Mouse (Mus musculus) spleen, adult 12 weeks (tissue): Measurements from ENCODE around the gene Arpc1a.
A peak's percentile ranks its signal among the peaks of the same experiment; 100 is the strongest.
"Not testable (repeated sequence)": the region's sequence is repeated elsewhere in the genome, so short reads cannot be mapped to it uniquely, and the experiment has no call there.

Experiments used
- DNase-seq: peaks from one replicate; pipeline ENCODE4 v3.0.0; 2022; ENCODE audit warnings: low spot score

Gene Arpc1a

GRCm38 (mm10) chr5:145104328-145104727 is 20.7 kb downstream of the Arpc1a start:
- no peak for DNase-seq

- DNase-seq: no peak
Measured at GRCm38 (mm10) chr5:145105694-145106275, 22.2 kb downstream of the Arpc1a start.

DNA sequence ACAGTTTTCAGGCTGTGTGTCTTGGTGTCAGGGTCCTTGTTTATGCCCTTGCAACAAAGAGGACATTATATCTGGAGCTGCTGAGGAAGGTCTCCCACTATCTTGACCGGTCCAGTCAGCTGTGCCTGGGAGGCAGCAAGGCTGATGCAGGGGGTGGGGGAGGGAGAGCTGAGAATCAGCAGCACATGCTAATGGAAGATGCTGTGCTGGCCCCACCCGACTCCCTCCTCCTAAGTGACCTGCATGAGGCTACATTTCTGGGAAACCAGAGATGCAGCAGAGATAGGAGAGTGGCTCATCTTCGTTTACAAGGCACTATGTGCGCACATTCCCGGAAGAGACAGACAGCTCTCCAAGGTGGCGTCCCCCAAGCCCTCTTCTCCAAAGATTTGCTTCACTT is 26.8 kb downstream of the Arpc1a start:
- DNase-seq: no peak

DNA sequence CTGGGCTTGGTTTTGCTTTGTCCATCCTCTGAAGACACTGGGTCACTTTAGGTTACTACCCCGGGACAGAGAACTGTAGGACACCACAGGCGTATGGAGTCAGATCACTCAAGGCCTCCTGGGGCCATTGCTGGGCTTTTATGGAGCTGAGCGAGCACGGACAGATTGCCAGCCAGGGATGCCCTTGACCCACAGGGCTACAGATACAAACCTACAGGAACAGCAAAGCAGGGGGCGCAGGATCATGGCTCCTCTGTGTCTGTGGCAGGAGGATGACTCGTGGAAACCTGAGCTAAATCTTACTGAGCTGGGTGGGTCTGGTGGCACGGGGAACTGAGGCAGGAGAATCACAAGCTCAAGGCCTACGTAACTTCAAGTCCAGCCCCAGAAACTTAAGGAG is 28.9 kb downstream of the Arpc1a start:
- DNase-seq: no peak

DNA sequence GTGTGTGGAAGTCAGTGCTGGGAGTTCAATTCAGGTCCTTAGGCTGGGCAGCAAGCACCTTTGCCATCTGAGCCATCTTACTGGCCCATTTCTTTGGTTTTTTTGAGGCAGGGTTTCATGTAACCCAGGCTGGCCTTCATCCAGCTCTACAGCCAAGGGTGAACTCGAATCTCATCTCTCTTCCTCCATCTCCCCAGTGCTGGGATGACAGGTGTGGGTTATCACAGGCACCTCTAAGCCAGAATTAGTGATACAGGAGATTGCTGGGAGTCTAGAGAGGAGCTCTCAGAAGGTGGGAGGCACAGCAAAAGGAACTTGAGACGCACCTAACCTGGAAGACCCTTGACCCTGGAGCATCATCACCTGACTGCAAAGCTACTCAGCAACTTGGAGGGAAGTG is 29.8 kb downstream of the Arpc1a start:
- DNase-seq: no peak

DNA sequence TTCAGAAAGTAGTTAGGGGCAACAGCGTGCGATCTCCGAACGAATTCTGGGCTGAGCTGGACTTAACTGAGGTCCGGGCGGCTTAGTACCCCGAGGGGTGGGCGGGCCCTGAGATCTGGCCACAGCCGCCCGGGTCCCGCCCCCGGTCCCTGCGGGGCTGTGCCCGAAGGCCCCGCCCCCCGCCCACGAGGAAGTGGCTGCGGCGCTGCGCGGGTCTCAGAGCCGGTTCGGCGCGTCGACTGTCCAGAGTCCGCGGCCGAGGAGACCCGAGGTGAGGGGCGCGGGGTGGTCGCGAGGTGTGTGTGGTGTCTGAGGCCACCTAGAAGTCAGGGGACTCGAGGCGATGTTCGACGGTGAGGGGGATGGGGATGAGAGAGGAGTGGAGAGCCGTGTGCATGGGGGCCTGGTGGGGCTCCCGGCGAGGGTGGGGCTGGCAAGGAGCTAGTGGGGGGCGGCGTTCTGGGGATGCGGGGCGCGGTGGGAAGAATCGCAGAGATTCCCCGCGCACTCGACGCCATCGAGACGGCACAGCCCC is 30.5 kb downstream of the Arpc1a start, which contains the start of gene Arpc1b:
Gene Arpc1b (plus strand): TSS at position 145 of the 535 bp plus-strand sequence.
- peak; percentile 31 for DNase-seq

DNA sequence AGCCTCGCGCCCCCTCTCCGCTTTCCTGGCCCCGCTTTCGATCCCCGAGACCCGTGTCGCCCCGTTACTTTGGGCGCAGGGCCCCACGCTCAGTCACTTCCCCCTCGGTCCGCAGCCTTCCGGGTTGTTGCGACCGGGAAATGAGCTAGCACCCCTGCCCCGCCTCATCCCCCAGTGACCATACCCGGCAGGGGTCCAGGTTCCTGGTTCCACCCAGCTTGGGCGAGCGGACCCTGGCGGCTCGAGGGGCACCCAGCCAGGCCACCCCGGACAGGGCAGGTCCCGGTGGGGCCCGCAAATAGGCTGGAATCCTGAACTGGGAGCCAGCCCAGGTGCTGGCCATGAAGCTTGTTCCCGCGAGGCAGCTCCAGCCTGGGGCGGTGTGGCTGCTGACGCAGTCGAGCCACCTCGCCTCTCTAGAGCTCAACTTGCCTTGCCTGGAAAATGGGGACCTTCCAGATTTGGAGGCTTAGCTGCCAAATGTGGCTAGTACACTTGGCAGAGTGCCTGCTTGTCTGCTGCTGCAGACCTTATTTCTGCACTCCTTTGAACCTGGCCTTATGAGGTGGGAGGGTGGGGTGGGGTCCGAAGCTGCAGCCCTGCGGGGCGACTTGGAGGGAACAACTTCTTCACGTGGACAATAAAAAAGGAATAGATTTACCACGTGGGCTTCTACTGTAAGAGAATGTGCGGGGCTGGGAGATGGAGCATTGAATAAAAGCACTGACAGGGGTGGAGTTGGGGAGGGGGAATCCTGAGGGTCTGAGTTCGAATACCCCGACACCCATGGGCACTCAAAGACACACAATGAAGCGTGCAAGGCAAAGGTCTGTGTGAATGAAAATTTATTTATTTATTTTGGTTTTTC is 31.2 kb downstream of the Arpc1a start:
- DNase-seq: peak; percentile 27

GRCm38 (mm10) chr5:145115736-145116135 is 32.1 kb downstream of the Arpc1a start:
- DNase-seq: no peak

DNA sequence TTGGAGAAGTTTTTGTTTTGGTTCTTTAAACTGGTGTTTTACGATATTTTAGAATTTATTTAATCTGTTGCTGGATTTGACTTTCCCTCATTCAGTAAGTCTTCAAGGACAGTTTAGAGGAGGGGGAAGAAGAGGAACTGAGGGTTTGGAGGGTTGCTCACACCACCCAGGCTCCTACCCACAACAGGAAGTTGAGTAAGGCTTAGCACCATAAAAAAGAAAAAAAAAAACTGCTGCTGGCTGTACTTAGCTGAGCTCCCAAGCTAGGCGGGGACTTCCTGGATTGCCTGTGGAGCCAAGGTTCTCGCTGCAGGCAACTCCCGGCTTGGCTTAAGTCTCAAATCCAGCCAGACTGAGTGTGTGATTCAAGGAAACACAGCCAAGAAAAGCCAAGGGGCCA is 32.7 kb downstream of the Arpc1a start:
- peak; percentile 6 for DNase-seq

- DNase-seq: peak; percentile 35
Measured at GRCm38 (mm10) chr5:145116916-145117315, 33.3 kb downstream of the Arpc1a start.

- no peak for DNase-seq
Measured at GRCm38 (mm10) chr5:145118005-145118404, 34.4 kb downstream of the Arpc1a start.

GRCm38 (mm10) chr5:145118461-145118860 is 34.8 kb downstream of the Arpc1a start:
- no peak for DNase-seq

DNA sequence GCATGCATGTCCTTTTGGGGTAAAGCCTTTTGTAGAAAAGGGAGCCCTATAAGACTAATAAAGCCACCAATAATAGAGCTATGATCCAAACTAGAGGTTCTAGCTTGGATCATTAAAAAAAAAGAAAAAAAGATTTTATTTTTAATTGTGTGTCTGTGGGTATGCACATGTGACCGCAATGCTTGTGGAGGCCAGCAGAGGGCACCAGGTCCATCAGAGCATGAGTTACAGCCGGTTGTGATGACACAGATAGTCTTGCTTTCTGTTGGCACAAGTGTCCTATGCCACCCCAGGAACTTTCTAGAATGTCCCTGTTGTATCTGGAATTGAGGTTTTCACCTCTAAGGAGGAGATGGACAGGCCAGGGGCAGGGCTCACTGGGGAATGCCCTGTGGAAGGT is 35.8 kb downstream of the Arpc1a start:
- peak; percentile 32 for DNase-seq

DNA sequence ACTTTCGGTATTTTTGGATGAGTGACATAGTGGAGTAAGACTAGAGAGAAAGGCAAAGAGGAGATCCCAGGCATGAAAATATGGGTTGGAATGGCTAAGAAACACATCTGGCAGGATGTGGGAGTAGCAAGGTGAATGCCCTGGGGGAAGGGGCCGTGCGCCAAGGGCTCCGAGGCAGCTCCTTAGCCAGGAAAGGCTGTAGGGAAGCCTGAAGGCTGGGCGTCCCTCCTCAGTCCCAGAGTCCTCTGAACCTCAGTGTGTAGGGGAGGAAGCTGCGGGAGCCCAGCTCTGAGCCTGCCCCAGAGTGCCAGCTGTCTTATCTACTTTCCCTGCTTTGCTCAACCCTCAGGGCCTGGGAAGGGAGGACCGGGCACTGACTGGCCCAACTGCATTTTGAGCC is 37.3 kb downstream of the Arpc1a start:
- no peak for DNase-seq

DNA sequence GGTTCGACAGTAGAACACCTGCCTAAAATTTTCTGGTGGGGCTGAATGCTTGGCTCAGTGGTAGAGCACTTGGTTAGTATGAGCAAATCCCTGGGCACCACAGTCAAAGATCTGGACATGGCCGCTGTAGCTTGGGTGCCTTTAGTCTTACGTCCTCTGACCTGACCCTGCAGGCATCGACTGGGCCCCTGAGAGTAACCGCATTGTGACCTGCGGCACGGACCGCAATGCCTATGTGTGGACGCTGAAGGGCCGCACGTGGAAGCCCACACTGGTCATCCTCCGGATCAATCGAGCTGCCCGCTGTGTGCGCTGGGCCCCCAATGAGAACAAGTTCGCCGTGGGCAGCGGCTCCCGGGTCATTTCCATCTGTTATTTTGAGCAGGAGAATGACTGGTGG is 39.8 kb downstream of the Arpc1a start:
- no peak for DNase-seq

DNA sequence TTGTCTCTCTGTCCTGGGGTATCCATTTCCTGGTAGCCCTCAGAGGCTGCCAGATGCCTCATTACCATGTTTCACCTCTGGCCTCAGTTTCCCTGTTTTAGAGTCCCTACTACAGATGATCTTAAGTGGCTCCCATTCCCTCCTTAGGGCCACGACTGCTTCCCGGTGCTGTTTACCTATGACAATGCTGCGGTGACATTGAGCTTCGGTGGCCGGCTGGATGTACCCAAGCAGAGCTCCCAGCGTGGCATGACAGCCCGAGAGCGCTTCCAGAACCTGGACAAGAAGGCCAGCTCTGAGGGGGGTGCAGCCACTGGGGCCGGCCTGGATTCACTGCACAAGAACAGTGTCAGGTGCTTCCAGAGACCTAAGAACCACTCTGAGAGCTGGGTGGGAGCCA is 43.0 kb downstream of the Arpc1a start:
- DNase-seq: no peak

GRCm38 (mm10) chr5:145129124-145129523 is 45.5 kb downstream of the Arpc1a start:
- DNase-seq: no peak

DNA sequence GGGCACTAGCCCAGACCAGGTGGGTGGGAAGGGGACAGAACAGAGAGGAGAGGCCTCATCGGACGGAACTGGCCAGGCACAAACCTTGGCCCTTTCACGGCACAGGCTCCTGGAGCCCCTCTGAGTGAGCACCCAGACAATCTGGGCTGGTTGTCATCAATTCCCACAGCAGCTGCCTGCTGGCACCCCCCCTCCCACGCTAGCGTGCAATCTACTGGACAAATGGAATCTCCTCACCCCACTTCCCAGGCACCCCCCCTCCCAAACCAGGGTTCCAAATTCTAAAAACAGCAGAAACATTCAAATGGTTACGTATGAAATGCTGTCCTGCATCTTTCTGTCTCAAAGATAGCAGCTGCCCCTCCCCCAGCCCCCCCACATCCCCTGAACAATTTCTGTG is 46.1 kb downstream of the Arpc1a start:
- not testable (repeated sequence) for DNase-seq

DNA sequence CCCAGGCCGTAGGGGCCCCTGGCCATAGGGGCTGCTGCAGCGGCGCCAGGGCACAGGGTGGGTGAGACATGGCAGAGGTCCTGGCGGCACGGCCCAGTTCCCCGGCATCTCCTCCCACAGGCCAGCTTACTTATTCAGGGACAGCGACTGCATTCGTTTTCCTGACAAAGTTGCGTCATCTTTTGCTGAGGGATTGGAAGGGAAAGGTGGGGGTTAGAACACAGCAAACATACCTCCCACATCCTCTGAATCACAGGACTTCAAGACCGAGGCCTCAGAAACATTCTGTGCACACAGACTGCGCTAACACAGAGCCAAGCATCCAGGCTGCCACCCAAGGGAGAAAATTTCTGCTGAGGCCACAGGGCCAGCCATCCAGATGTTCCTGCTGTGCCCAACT is 46.6 kb downstream of the Arpc1a start:
- no peak for DNase-seq

- no peak for DNase-seq
Measured at GRCm38 (mm10) chr5:145130995-145131394, 47.4 kb downstream of the Arpc1a start.

- not testable (repeated sequence) for DNase-seq
Measured at GRCm38 (mm10) chr5:145133275-145133674, 49.6 kb downstream of the Arpc1a start.

- no peak for DNase-seq
Measured at GRCm38 (mm10) chr5:145138836-145139235, 55.2 kb downstream of the Arpc1a start.
